Mouse (Mus musculus): ENCODE measurements at regions not wholly inside any gene's neighbourhood (a gene's known extent, or its start where the extent isn't known, plus 50 kb on each side); places are given as distances from the start of the nearest gene placed in this dataset.

GRCm38 (mm10) chr19:35034408-35034807 is 112.2 kb downstream of the Kif20b start:
- Histone ChIP-seq H3K9ac (ENCODE audit: low read length) (no peak overlapping the region), H3K36me3 (ENCODE audit: control insufficient read depth, insufficient read depth, low read length) (no peaks in the 10 kb centered on the region), H3K27ac (ENCODE audit: low read depth, low read length) (no peak overlapping the region), H3K4me3 (ENCODE audit: low read depth, low read length) (no peak overlapping the region), H3K9me3 (ENCODE audit: control insufficient read depth, low read length) (no peaks in the 10 kb centered on the region), H3K4me1 (ENCODE audit: control insufficient read depth, insufficient read depth, low read length) (no peaks in the 10 kb centered on the region), H3K4me2 (ENCODE audit: low read depth) (no peak overlapping the region), H3K27me3 (ENCODE audit: control insufficient read depth, insufficient read depth, low read length) (no peaks in the 10 kb centered on the region)
- ATAC-seq (ENCODE audit: insufficient read depth, low FRiP score, low TSS enrichment), result no peak
- WGBS, result 89% methylated on average over 3 of the region's 3 CpGs
- no peak for DNase-seq (ENCODE audit: low spot score)

DNA sequence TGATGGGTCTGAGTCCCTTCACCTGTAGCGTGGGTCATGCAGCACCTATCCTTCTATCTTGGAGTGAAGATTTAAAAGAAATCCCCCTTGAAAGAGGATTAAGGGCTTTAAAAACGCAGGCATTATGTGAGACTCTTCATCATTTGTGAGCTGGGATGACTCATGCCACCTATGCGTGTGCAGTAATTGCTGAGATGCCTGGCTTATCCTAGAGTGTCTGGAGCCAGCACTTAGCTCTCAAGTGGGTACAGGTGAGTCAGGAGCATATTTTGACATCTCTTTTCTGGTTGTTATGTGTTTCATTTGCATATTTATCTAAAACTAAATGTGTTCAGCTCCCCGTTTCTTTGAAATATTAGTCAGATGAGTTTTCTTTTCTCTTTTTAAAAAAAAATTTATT is 123.4 kb downstream of the Kif20b start:
- no peak overlapping the region for H3K4me2 ChIP-seq (ENCODE audit: low read depth)
- H3K4me3 ChIP-seq (ENCODE audit: low read depth, low read length), result no peak overlapping the region
- no peak overlapping the region for H3K27ac ChIP-seq (ENCODE audit: low read depth, low read length)
- ATAC-seq (ENCODE audit: insufficient read depth, low FRiP score, low TSS enrichment), result no peak
- no peak overlapping the region for H3K9ac ChIP-seq (ENCODE audit: low read length)
- WGBS, result 90% methylated on average over 4 of the region's 4 CpGs
- H3K27me3 ChIP-seq (ENCODE audit: control insufficient read depth, insufficient read depth, low read length), result no peaks in the 10 kb centered on the region
- H3K4me1 ChIP-seq (ENCODE audit: control insufficient read depth, insufficient read depth, low read length), result no peaks in the 10 kb centered on the region
- no peaks in the 10 kb centered on the region for H3K9me3 ChIP-seq (ENCODE audit: control insufficient read depth, low read length)
- no peak for DNase-seq (ENCODE audit: low spot score)
- no peaks in the 10 kb centered on the region for H3K36me3 ChIP-seq (ENCODE audit: control insufficient read depth, insufficient read depth, low read length)

DNA sequence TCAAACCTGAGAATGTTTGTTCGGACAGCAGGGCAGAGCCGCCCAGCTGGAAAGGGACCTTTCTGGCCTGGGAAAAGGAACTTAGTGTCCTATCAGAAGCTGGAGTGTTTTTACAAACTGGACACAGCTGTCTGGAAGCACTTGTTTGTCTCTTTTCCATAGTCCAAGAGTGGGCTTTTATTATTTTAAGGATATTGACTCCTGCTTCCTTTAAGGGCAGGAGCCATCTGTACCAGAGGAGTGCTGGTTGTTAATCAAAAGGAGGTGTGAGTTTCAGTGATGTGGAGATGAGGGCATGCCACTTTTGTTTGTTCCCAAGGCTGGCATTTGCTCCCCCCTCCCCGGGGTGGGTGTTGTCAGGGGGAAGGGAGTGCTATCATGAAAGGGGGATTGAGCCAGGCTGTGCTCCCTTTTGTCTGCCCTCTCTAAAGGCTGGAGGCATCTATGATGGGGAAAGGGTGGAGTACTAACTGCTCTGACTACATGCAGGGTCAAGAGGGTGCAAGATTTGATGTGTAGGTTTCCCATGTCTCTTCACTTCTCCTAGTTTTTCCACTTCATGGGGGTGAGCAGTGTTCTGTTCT is 144.3 kb downstream of the Kif20b start:
- WGBS, result 43% methylated on average over 3 of the region's 3 CpGs
- DNase-seq (ENCODE audit: low spot score), result no peak

GRCm38 (mm10) chr19:35081126-35081525 is 159.0 kb downstream of the Kif20b start:
- no peak overlapping the region for H3K4me3 ChIP-seq (ENCODE audit: low read depth, low read length)
- no peak overlapping the region for H3K4me2 ChIP-seq (ENCODE audit: low read depth)
- no peaks in the 10 kb centered on the region for H3K9me3 ChIP-seq (ENCODE audit: control insufficient read depth, low read length)
- ATAC-seq (ENCODE audit: insufficient read depth, low FRiP score, low TSS enrichment) (no peak), DNase-seq (ENCODE audit: low spot score) (no peak)
- H3K9ac ChIP-seq (ENCODE audit: low read length), result no peak overlapping the region
- H3K27ac ChIP-seq (ENCODE audit: low read depth, low read length), result no peak overlapping the region
- no peaks in the 10 kb centered on the region for H3K4me1 ChIP-seq (ENCODE audit: control insufficient read depth, insufficient read depth, low read length)
- 63% methylated on average over 4 of the region's 4 CpGs for WGBS
- H3K27me3 ChIP-seq (ENCODE audit: control insufficient read depth, insufficient read depth, low read length), result no peaks in the 10 kb centered on the region
- no peaks in the 10 kb centered on the region for H3K36me3 ChIP-seq (ENCODE audit: control insufficient read depth, insufficient read depth, low read length)

More for the DNA sequence above, 144.3 kb downstream of the Kif20b start:
- H3K4me3 ChIP-seq (ENCODE audit: low read depth, low read length), result no peak overlapping the region
- no peak for ATAC-seq (ENCODE audit: insufficient read depth, low FRiP score, low TSS enrichment)
- H3K36me3 ChIP-seq (ENCODE audit: control insufficient read depth, insufficient read depth, low read length), result no peaks in the 10 kb centered on the region
- H3K27ac ChIP-seq (ENCODE audit: low read depth, low read length), result no peak overlapping the region
- H3K9me3 ChIP-seq (ENCODE audit: control insufficient read depth, low read length), result no peaks in the 10 kb centered on the region
- no peak overlapping the region for H3K4me2 ChIP-seq (ENCODE audit: low read depth)
- H3K27me3 ChIP-seq (ENCODE audit: control insufficient read depth, insufficient read depth, low read length), result no peaks in the 10 kb centered on the region
- no peak overlapping the region for H3K9ac ChIP-seq (ENCODE audit: low read length)
- no peaks in the 10 kb centered on the region for H3K4me1 ChIP-seq (ENCODE audit: control insufficient read depth, insufficient read depth, low read length)

GRCm38 (mm10) chr19:35101244-35101643 is 179.1 kb downstream of the Kif20b start:
- H3K9me3 ChIP-seq (ENCODE audit: control insufficient read depth, low read length), result no peaks in the 10 kb centered on the region
- no peaks in the 10 kb centered on the region for H3K4me1 ChIP-seq (ENCODE audit: control insufficient read depth, insufficient read depth, low read length)
- ATAC-seq (ENCODE audit: insufficient read depth, low FRiP score, low TSS enrichment), result no peak
- 20% methylated on average over 1 of the region's 1 CpGs for WGBS
- no peaks in the 10 kb centered on the region for H3K27me3 ChIP-seq (ENCODE audit: control insufficient read depth, insufficient read depth, low read length)
- no peak overlapping the region for H3K9ac ChIP-seq (ENCODE audit: low read length)
- H3K4me2 ChIP-seq (ENCODE audit: low read depth), result no peak overlapping the region
- H3K4me3 ChIP-seq (ENCODE audit: low read depth, low read length), result no peak overlapping the region
- H3K36me3 ChIP-seq (ENCODE audit: control insufficient read depth, insufficient read depth, low read length), result no peaks in the 10 kb centered on the region
- no peak overlapping the region for H3K27ac ChIP-seq (ENCODE audit: low read depth, low read length)
- no peak for DNase-seq (ENCODE audit: low spot score)

- Histone ChIP-seq H3K4me3 (ENCODE audit: low read depth, low read length) (no peak overlapping the region), H3K9ac (ENCODE audit: low read length) (no peak overlapping the region), H3K27ac (ENCODE audit: low read depth, low read length) (no peak overlapping the region), H3K36me3 (ENCODE audit: control insufficient read depth, insufficient read depth, low read length) (no peaks in the 10 kb centered on the region), H3K9me3 (ENCODE audit: control insufficient read depth, low read length) (no peaks in the 10 kb centered on the region), H3K4me1 (ENCODE audit: control insufficient read depth, insufficient read depth, low read length) (no peaks in the 10 kb centered on the region), H3K4me2 (ENCODE audit: low read depth) (no peak overlapping the region), H3K27me3 (ENCODE audit: control insufficient read depth, insufficient read depth, low read length) (no peaks in the 10 kb centered on the region)
- 64% methylated on average over 2 of the region's 2 CpGs for WGBS
- no peak for ATAC-seq (ENCODE audit: insufficient read depth, low FRiP score, low TSS enrichment)
- no peak for DNase-seq (ENCODE audit: low spot score)
Observed at GRCm38 (mm10) chr19:35114313-35114712, 192.2 kb downstream of the Kif20b start.

GRCm38 (mm10) chr19:35125278-35125677 is 203.1 kb downstream of the Kif20b start:
- Histone ChIP-seq H3K9me3 (ENCODE audit: control insufficient read depth, low read length) (no peaks in the 10 kb centered on the region), H3K27me3 (ENCODE audit: control insufficient read depth, insufficient read depth, low read length) (no peaks in the 10 kb centered on the region), H3K36me3 (ENCODE audit: control insufficient read depth, insufficient read depth, low read length) (no peaks in the 10 kb centered on the region), H3K9ac (ENCODE audit: low read length) (no peak overlapping the region), H3K27ac (ENCODE audit: low read depth, low read length) (no peak overlapping the region), H3K4me3 (ENCODE audit: low read depth, low read length) (no peak overlapping the region), H3K4me1 (ENCODE audit: control insufficient read depth, insufficient read depth, low read length) (no peaks in the 10 kb centered on the region), H3K4me2 (ENCODE audit: low read depth) (no peak overlapping the region)
- DNase-seq (ENCODE audit: low spot score) (peak; percentile 13), ATAC-seq (ENCODE audit: insufficient read depth, low FRiP score, low TSS enrichment) (no peak)
- WGBS, result 21% methylated on average over 4 of the region's 4 CpGs

- Histone ChIP-seq H3K9ac (ENCODE audit: low read length) (no peak overlapping the region), H3K36me3 (ENCODE audit: control insufficient read depth, insufficient read depth, low read length) (no peaks in the 10 kb centered on the region), H3K27me3 (ENCODE audit: control insufficient read depth, insufficient read depth, low read length) (no peaks in the 10 kb centered on the region), H3K4me2 (ENCODE audit: low read depth) (no peak overlapping the region), H3K4me1 (ENCODE audit: control insufficient read depth, insufficient read depth, low read length) (no peaks in the 10 kb centered on the region), H3K9me3 (ENCODE audit: control insufficient read depth, low read length) (no peaks in the 10 kb centered on the region), H3K27ac (ENCODE audit: low read depth, low read length) (no peak overlapping the region), H3K4me3 (ENCODE audit: low read depth, low read length) (no peak overlapping the region)
- 85% methylated on average over 12 of the region's 12 CpGs for WGBS
- no peak for ATAC-seq (ENCODE audit: insufficient read depth, low FRiP score, low TSS enrichment)
- no peak for DNase-seq (ENCODE audit: low spot score)
Observed at GRCm38 (mm10) chr19:35126594-35127051, 204.5 kb downstream of the Kif20b start.

- Histone ChIP-seq H3K27ac (ENCODE audit: low read depth, low read length) (no peak overlapping the region), H3K9me3 (ENCODE audit: control insufficient read depth, low read length) (no peaks in the 10 kb centered on the region), H3K9ac (ENCODE audit: low read length) (no peak overlapping the region), H3K4me3 (ENCODE audit: low read depth, low read length) (no peak overlapping the region), H3K4me1 (ENCODE audit: control insufficient read depth, insufficient read depth, low read length) (no peaks in the 10 kb centered on the region), H3K27me3 (ENCODE audit: control insufficient read depth, insufficient read depth, low read length) (no peaks in the 10 kb centered on the region), H3K4me2 (ENCODE audit: low read depth) (no peak overlapping the region), H3K36me3 (ENCODE audit: control insufficient read depth, insufficient read depth, low read length) (no peaks in the 10 kb centered on the region)
- DNase-seq (ENCODE audit: low spot score), result no peak
- ATAC-seq (ENCODE audit: insufficient read depth, low FRiP score, low TSS enrichment), result no peak
- WGBS, result 89% methylated on average over 3 of the region's 3 CpGs
Observed at GRCm38 (mm10) chr19:35128104-35128503, 205.9 kb downstream of the Kif20b start.

All from neural tube, embryonic 11.5 days (tissue).